Mouse (Mus musculus): ENCODE measurements around the gene Cdk17.

Gene Cdk17

GRCm38 (mm10) chr10:93279062-93279461, 118.4 kb downstream of the Cdk17 start:
- ChIA-PET CTCF (interaction anchor here in 2 of 4 experiments (0.5 to 1.5 kb wide), 7 partner anchors 85 to 540 kb away, joined by 3 to 5 read pairs (median 3); no protein-coding TSS in a partner anchor), POLR2A (interaction anchor here in 3 of 4 experiments (0.6 to 4.9 kb wide), 58 partner anchors 8 to 880 kb away, joined by 3 to 28 read pairs (median 4); partner anchors contain the start of genes Cdk17 (in 3 of the 3), Cfap54 (in 1 of the 3) and Lta4h (in 1 of the 3))

DNA sequence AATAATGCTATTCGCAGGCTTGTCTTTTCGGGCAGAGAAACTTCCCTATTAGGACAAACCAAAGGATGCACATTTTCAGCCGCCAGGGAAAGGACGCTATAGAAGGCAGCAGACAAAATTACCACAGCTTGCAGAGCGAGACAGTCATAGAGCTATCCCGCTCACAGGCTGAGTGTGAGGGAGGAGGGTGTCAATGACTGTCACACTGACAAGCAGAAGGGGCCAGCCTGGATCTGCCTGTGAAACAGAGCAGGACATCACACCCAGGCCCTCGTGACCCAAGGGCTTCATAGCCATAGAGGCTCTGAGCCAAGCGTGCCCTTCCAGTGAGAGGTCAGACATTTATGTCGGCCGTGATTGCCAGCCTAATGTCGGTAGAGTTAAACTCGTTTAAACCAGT, 119.9 kb downstream of the Cdk17 start:
- ChIA-PET CTCF (interaction anchor here in 1 of 4 experiments (1.0 kb wide), 1 partner anchor 120 kb away, joined by 4 read pairs; the partner anchor contains the start of gene Cdk17), POLR2A (interaction anchor here in 2 of 4 experiments (0.6 to 0.8 kb wide), 4 partner anchors 28 to 209 kb away, joined by 3 read pairs; no protein-coding TSS in a partner anchor)

- ChIA-PET CTCF (interaction anchor here in 1 of 4 experiments (1.0 kb wide), 1 partner anchor 121 kb away, joined by 4 read pairs; the partner anchor contains the start of gene Cdk17), POLR2A (interaction anchor here in 1 of 4 experiments (0.7 to 0.8 kb wide), 2 partner anchors 143 to 193 kb away, joined by 3 read pairs; no protein-coding TSS in a partner anchor)
Observed at GRCm38 (mm10) chr10:93281092-93281491, 120.4 kb downstream of the Cdk17 start.

- CTCF ChIA-PET = interaction anchor here (0.6 to 1.8 kb wide), 26 partner anchors 9 to 536 kb away, joined by 3 to 14 read pairs (median 3); partner anchors contain the start of genes Cdk17 (in 2 of the 4), Cfap54 (in 1 of the 4) and Lta4h (in 1 of the 4)
Observed at GRCm38 (mm10) chr10:93282526-93282964, 121.9 kb downstream of the Cdk17 start.

DNA sequence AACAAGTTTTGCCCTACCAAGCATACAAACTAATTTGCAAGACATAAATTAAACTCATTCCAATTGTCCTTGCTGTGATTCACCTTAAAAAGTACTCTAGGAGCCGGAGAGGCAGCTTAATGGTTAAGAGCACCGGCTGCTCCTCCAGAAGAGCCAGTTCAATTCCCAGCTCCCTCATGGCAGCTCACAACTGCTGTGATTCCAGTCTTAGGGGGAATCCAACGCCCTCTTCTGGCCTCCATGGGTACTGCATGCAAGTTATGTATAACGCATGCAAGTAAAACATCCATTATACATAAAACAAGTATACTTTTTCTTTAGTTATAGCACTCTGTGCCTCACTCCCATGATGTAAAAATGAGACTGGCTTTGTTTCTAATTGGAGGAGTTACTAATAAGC, 122.6 kb downstream of the Cdk17 start:
- CTCF ChIA-PET = interaction anchor here (0.6 to 1.8 kb wide), 26 partner anchors 8 to 535 kb away, joined by 3 to 14 read pairs (median 3); partner anchors contain the start of genes Cdk17 (in 2 of the 4), Cfap54 (in 1 of the 4) and Lta4h (in 1 of the 4)
- POLR2A ChIA-PET = interaction anchor here (0.5 to 2.9 kb wide), 6 partner anchors 10 to 123 kb away, joined by 3 to 10 read pairs (median 4); partner anchors contain the start of gene Cdk17 (in 2 of the 4)

More at GRCm38 (mm10) chr10:93282526-93282964, 121.9 kb downstream of the Cdk17 start:
- POLR2A ChIA-PET = interaction anchor here (0.5 to 2.9 kb wide), 5 partner anchors 9 to 122 kb away, joined by 3 to 10 read pairs (median 4); partner anchors contain the start of gene Cdk17 (in 2 of the 4)

DNA sequence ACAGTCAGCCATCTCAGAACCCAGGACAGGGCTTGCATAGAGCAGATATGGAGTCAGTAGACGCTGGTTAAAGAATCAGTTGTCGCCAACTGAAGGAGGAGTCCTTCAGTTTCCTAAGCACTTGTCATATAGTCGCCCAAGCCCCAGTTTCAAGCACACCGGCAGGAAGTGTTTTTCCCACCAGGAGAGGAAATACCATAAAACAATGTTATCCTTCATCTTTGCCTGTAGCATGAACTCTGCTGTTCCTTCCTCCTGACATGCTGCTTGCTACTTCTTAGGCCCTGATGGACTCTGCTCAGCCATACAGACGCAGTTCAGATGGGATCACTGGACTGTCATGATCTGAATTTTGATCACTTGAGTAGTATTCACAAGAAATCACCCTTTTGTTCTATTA, 124.8 kb downstream of the Cdk17 start:
- ChIA-PET POLR2A (interaction anchor here in 2 of 4 experiments (0.7 to 1.6 kb wide), 3 partner anchors 10 to 235 kb away, joined by 3 to 6 read pairs (median 6); no protein-coding TSS in a partner anchor), CTCF (interaction anchor here in 3 of 4 experiments (0.6 to 1.3 kb wide), 4 partner anchors 79 to 204 kb away, joined by 3 to 5 read pairs (median 4); partner anchors contain the start of gene Cfap54 (in 1 of the 3))

DNA sequence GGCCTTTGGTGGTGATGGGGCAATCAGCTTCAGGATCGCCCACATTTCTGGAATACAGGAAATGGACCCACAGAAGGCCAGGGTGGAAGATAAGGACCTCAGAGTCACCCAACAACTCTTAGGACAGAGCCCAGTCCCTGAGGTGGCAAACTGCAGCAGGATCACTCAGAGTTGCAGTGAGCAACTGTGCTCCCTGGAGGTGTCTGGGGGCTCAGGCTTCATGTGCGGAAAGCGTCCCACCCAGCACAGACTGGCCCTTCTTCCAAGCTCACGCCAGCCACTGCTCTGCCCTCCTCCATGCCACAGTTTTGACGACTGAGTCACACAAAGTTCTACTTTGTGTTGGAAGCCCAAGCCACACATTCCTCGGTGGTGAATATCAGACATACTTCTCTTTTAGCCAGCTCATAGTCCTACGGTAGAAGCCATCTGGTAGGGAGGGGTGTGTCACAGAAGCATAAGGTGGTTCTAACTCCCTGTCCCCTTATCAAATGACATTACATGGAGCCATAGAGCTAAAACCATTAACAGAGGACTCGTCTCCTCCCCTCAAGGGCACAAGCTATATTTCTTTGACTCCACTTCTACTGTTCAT, 127.0 kb downstream of the Cdk17 start:
- ChIA-PET POLR2A (interaction anchor here in 3 of 4 experiments (0.6 to 2.5 kb wide), 8 partner anchors 9 to 237 kb away, joined by 3 to 8 read pairs (median 4); partner anchors contain the start of gene Cfap54 (in 1 of the 3)), CTCF (interaction anchor here in 1 of 4 experiments (0.6 kb wide), 1 partner anchor 146 kb away, joined by 3 read pairs; no protein-coding TSS in a partner anchor)

GRCm38 (mm10) chr10:93288336-93288735, 127.7 kb downstream of the Cdk17 start:
- CTCF ChIA-PET = no interaction called here
- POLR2A ChIA-PET = interaction anchor here in 2 of 4 experiments (1.0 to 2.5 kb wide), 3 partner anchors 10 to 238 kb away, joined by 3 to 8 read pairs (median 6); no protein-coding TSS in a partner anchor

GRCm38 (mm10) chr10:93289404-93289803, 128.7 kb downstream of the Cdk17 start:
- POLR2A ChIA-PET = interaction anchor here in 1 of 4 experiments (0.6 kb wide), 1 partner anchor 16 kb away, joined by 5 read pairs; no protein-coding TSS in a partner anchor
- CTCF ChIA-PET = interaction anchor here in 1 of 4 experiments (0.8 kb wide), 1 partner anchor 140 kb away, joined by 6 read pairs; no protein-coding TSS in a partner anchor

DNA sequence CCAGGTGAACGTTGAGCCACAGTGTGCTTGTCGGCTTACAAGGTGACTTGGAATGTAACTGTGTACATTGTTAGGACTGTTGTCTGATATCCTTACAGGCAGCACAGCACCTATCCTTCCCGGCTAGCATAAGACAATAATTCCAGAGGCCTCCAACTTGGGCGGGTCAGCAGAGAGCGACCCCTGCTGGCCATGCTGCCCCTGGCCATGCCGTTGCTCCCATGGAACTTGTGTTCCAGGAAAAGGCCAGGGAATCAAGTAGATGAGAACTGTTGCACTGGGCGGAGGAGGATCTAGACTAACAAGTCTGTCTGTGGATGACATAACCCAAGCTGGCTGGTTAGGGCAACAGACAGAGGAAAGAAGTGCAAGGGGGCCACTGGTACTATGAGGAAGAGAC, 130.7 kb downstream of the Cdk17 start:
- ChIA-PET CTCF (interaction anchor here (0.5 to 6.2 kb wide), 37 partner anchors 8 to 555 kb away, joined by 3 to 57 read pairs (median 3); partner anchors contain the start of genes Cdk17 (in 1 of the 4) and Lta4h (in 1 of the 4)), POLR2A (interaction anchor here in 3 of 4 experiments (0.7 to 5.9 kb wide), 9 partner anchors 9 to 138 kb away, joined by 3 to 35 read pairs (median 6); no protein-coding TSS in a partner anchor)

- CTCF ChIA-PET = interaction anchor here (0.5 to 6.2 kb wide), 40 partner anchors 9 to 555 kb away, joined by 3 to 57 read pairs (median 3); partner anchors contain the start of genes Cdk17 (in 1 of the 4) and Lta4h (in 1 of the 4)
- POLR2A ChIA-PET = interaction anchor here in 3 of 4 experiments (0.7 to 5.9 kb wide), 10 partner anchors 9 to 141 kb away, joined by 3 to 35 read pairs (median 6); no protein-coding TSS in a partner anchor
Observed at GRCm38 (mm10) chr10:93291843-93292242, 131.2 kb downstream of the Cdk17 start.

GRCm38 (mm10) chr10:93293621-93294020, 132.9 kb downstream of the Cdk17 start:
- ChIA-PET CTCF (interaction anchor here (0.6 to 6.2 kb wide), 13 partner anchors 10 to 243 kb away, joined by 3 to 57 read pairs (median 4); no protein-coding TSS in a partner anchor), POLR2A (interaction anchor here (0.6 to 5.9 kb wide), 16 partner anchors 9 to 231 kb away, joined by 3 to 35 read pairs (median 3); no protein-coding TSS in a partner anchor)

DNA sequence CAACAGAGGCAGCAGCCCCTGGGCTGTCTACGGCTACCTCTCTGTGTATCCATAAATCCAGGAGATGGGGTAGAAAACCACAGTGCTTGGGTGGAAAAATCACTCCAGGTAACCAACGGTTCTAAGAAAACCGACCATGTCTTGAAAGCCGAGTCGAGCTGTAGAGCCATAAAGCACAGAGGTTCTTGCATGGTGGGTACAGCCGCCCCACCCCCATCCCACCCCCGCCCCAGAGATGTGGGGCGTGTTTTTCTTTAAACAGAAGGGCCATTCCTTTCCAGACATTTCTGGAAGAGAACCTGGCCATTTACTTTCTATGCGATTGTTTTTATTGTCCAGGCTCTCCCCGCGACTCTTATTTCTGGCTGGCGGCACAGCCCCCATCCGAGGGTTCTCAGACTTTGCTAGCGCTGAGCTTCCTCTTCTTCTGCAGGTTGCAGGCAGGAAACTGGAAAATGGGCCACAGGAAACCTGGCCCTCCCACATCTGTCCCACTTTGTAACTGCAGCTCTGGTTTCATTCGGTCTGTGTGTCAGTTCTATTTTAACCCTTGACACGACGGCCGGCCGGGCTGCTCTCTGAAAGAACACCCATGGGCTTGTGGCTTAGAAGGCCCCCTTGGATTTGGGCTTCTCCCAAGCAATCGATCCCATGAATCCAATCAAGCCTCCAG, 134.0 kb downstream of the Cdk17 start:
- ChIA-PET CTCF (interaction anchor here (0.6 to 6.2 kb wide), 13 partner anchors 10 to 244 kb away, joined by 3 to 57 read pairs (median 4); no protein-coding TSS in a partner anchor), POLR2A (interaction anchor here (0.5 to 5.9 kb wide), 21 partner anchors 8 to 320 kb away, joined by 3 to 35 read pairs (median 3); no protein-coding TSS in a partner anchor)

- ChIA-PET CTCF (interaction anchor here in 2 of 4 experiments (0.6 to 1.5 kb wide), 4 partner anchors 24 to 308 kb away, joined by 4 to 6 read pairs (median 4); no protein-coding TSS in a partner anchor), POLR2A (interaction anchor here in 3 of 4 experiments (0.6 to 2.7 kb wide), 13 partner anchors 8 to 234 kb away, joined by 3 to 12 read pairs (median 5); no protein-coding TSS in a partner anchor)
Observed at GRCm38 (mm10) chr10:93297774-93298173, 137.1 kb downstream of the Cdk17 start.

DNA sequence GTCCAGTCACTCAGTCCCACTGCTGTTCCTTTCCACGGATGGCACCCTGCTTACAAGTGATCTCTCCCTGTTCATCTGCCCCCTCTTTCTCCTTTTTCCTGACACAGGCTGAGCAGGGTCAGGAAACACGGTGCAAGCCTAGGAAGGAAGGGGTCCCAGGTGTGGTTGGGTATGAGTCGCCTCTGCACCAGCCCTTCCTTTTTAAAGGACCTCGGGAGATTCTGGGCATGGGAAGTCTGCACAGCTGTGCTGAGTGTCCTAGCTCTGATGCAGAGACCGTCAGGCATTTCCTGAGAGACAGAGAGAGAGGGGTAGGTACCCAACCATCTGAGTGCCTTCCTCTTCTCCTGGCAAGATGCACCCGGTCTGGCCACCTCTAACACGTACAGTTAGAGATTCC, 137.5 kb downstream of the Cdk17 start:
- ChIA-PET CTCF (interaction anchor here in 1 of 4 experiments (0.6 to 1.5 kb wide), 4 partner anchors 14 to 235 kb away, joined by 3 to 5 read pairs (median 4); no protein-coding TSS in a partner anchor), POLR2A (interaction anchor here in 3 of 4 experiments (0.7 to 2.7 kb wide), 11 partner anchors 7 to 68 kb away, joined by 3 to 16 read pairs (median 6); no protein-coding TSS in a partner anchor)

DNA sequence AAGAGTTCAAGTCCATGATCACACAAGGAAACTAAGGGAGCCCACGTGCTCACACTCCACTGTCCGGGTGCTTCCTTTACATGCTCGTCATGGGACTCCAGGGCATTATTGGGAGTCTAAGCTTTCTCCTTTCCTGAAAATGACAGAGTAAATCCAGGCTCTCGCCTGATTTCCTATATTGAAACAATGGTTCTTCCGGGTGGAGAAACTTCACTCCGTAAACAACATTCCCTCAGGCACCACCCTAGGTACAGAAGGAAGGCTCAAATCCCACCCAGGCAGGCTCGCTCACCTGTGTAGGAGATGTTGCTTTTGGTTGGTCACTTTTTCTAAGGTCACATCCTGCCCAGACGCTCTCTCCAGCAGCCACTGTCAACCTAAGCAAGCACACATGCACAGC, 141.2 kb downstream of the Cdk17 start:
- CTCF ChIA-PET = interaction anchor here in 1 of 4 experiments (1.3 kb wide), 1 partner anchor 9 kb away, joined by 5 read pairs; no protein-coding TSS in a partner anchor
- POLR2A ChIA-PET = interaction anchor here in 2 of 4 experiments (0.5 to 1.6 kb wide), 7 partner anchors 15 to 265 kb away, joined by 3 to 5 read pairs (median 3); no protein-coding TSS in a partner anchor

DNA sequence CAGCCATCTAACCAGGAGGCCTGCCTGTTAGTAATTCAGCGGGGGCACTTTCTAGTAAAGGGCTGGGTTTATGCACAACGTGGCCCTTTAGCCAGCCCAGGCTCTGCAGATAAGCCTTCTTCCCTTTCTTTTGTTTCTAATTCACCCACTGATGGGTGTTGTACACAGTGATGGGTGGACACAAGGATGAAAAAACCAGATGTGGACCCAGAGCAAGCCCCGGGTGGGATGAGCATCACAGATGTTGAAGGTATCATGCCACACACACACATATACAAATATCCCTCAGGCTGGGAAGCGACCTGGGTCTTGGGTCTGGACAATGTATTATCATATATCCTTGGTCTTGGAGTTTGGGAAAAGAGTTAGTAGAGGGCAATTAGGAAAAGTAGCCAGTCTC, 142.6 kb downstream of the Cdk17 start:
- ChIA-PET CTCF (interaction anchor here in 1 of 4 experiments (0.9 kb wide), 1 partner anchor 11 kb away, joined by 3 read pairs; no protein-coding TSS in a partner anchor), POLR2A (interaction anchor here in 2 of 4 experiments (0.6 to 1.1 kb wide), 5 partner anchors 9 to 287 kb away, joined by 3 to 5 read pairs (median 3); partner anchors contain the start of genes Cdk17 (in 1 of the 2) and Snrpf (in 1 of the 2))
